Mouse (Mus musculus) T-cell, adult 2 months (primary cell): Measurements from ENCODE around the gene Fn3krp.

Experiments used
- DNase-seq: peaks from one replicate; pipeline ENCODE4 v3.0.0; 2022; ENCODE audit warnings: low spot score

Fn3krp gene

GRCm38 (mm10) chr11:121451216-121451726 lies 30.1 kb downstream of the Fn3krp start:
- no peak for DNase-seq

- DNase-seq = peak; percentile 91
Measured at GRCm38 (mm10) chr11:121451753-121452635, 30.8 kb downstream of the Fn3krp start, which contains the start of gene Tbcd. Gene Tbcd (plus strand): TSS chr11:121451949.

- no peak for DNase-seq
Measured at GRCm38 (mm10) chr11:121457874-121458273, 36.7 kb downstream of the Fn3krp start.

- no peak for DNase-seq
Measured at GRCm38 (mm10) chr11:121467408-121467807, 46.2 kb downstream of the Fn3krp start.

GRCm38 (mm10) chr11:121474831-121475230 lies 53.6 kb downstream of the Fn3krp start:
- DNase-seq = no peak

- peak; percentile 63 for DNase-seq
Measured at GRCm38 (mm10) chr11:121475699-121476415, 54.7 kb downstream of the Fn3krp start.

GRCm38 (mm10) chr11:121479476-121480203 lies 58.4 kb downstream of the Fn3krp start:
- DNase-seq = no peak
